Mouse (Mus musculus): ENCODE data around the gene Flg.

The Flg gene

GRCm38 (mm10) chr3:93273223-93273622, at the start of gene Flg:
Gene Flg, plus strand, starts transcription at chr3:93273523.
- DNase-seq (ENCODE audit: low spot score) = no peak

DNA sequence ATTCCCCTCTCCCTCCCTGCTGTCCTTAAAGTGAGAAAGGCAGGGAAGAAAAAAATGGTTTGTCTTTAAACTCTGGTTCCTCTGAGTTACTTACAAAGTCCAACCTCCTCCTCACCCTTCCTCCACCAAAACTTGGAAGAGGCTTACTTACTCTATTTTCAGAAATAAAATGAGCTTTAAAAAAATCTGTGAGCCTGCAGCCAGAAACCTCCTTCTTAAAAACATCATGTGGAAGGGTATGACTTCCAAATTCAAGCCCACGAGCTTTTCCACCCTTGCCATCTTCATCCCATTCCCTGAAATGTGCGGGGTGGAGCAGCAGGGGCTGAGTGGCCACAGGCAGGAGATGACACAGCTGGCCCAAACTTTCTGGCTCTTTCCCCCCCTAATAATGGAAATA, 24.2 kb downstream of the Flg start:
- no peak for DNase-seq (ENCODE audit: low spot score)

DNA sequence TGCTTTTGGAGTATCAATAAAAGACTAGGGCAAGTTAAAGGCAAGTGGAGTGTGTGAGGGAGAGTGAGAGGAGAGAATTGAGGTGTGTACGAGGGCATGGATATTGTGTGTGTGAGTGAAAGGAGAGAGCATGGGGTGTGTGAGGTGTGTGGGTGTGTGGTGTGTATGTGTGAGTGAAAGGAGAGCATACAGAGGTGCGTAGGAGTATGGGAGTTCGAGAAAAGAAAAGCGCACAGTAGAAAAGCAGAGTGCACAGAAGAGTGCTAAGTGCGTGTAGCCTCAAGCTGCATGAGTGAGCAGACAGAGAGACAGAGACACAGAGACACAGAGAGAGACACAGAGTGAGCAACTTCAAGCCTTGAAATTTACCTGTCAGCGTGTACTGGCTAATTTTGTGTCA, 26.5 kb downstream of the Flg start:
- DNase-seq (ENCODE audit: low spot score) = no peak

DNA sequence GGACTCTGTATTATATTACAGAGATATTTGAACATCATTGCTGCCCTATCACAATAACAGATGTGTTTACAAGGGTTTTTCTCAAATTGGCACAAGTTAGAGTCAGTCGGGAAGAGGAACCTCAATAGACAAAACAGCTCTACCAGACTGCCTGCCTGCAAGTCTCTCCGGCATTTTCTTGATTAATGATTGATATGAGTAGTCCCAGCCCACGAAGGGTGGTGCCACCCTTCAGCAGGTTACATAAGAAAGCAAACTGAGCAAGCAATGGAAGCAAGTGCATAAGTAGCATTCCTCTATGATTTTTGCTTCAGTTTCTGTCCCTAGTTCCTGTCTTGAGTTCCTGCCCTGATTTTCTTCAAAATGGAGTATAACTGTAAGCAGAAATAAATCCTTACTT, 28.6 kb downstream of the Flg start:
- no peak for DNase-seq (ENCODE audit: low spot score)

DNA sequence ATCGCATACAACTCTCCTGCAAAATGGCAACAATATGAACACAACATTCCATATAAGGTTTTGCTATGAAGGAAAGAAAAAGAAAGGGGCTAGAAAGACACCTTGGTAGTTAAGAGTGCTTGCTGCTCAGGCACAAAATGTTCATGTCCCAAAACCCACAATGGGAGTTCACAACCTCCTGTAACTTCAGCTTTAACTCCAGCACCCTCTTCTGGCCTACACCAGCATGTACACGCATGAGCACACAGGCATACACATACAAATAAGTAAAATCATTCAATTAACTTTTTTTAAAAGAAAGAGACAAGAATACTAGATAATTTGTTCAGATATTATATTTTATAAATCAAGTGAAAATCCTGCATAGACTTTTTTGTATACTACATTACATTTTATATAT, 32.8 kb downstream of the Flg start:
- no peak for DNase-seq (ENCODE audit: low spot score)

DNA sequence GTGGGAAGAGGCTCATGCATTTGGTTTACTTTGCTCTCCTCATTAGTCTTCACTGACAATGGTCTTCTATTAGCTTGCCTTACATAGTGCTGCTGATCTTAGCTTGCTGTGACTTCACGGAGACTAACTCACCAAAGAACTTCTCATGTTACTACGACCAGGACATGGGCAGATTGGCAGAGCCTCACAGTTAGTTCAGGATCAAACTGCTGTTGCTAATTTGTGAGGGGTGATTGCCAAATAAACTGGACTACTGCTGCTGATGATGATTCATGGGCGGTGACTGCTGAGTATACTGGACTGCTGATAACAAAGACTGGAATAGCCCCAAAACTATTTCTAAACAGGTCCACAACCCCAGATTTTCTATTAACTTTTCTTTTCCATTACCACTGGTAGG, 38.0 kb downstream of the Flg start:
- no peak for DNase-seq (ENCODE audit: low spot score)

DNA sequence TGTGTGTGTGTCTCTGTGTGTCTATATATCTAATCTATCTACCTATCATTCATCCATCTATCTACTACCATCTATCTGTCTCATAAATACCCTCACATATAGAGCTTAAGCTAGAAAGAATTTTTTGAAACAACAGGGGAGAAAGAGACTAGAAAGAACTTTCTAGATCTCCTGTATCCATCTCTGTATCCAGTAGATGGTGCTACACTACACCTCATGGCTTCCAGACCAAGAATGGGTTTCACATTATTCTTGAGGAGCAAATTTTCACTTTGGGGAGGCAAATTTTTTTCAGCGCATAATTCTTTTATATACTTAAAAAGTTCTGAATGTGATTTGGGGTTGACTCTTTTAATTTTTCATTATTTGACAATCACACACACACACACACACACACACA, 41.1 kb downstream of the Flg start:
- no peak for DNase-seq (ENCODE audit: low spot score)

- DNase-seq (ENCODE audit: low spot score) = no peak
Observed at GRCm38 (mm10) chr3:93319449-93319848, 46.1 kb downstream of the Flg start, which contains the start of gene Hrnr. Gene Hrnr, plus strand, starts transcription at chr3:93319749.

- DNase-seq (ENCODE audit: low spot score) = no peak
Observed at GRCm38 (mm10) chr3:93337749-93338148, 64.4 kb downstream of the Flg start.

DNA sequence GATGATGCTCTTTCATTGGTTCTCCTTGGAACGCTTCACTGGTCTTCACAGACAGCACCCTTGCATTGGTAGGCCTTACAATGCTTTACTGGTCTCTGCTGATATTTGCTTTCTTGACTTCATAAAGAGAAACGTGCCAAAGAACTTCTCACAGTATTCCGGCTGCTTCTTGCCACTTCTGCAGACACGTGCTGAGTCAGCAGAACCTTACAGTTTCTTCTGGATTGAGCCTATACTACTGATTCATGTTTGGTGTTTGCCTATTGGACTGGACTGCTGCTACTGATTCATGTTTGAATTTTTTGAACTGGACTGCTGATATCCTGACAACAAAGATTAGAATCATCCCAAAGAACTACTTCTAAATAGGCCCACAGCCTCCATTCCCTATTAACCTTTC, 66.7 kb downstream of the Flg start:
- DNase-seq (ENCODE audit: low spot score) = no peak

Measured in adipocyte (in vitro differentiated cells).